Mouse (Mus musculus) kidney, postnatal 14 days (tissue): ENCODE measurements around the gene Ntrk3.

Source experiments
- DNase-seq: peaks from one replicate; pipeline ENCODE4 v3.0.0; 2022; ENCODE audit warnings: mixed read lengths

Gene Ntrk3

GRCm38 (mm10) chr7:78433617-78434144 is 304.1 kb downstream of the Ntrk3 start:
- DNase-seq, result no peak

- DNase-seq, result no peak
These were observed 306.2 kb downstream of the Ntrk3 start for GRCm38 (mm10) chr7:78431611-78432010.

- no peak for DNase-seq
These were observed 325.6 kb downstream of the Ntrk3 start for GRCm38 (mm10) chr7:78412172-78412571.

GRCm38 (mm10) chr7:78409970-78410369 is 327.8 kb downstream of the Ntrk3 start:
- DNase-seq, result no peak

- DNase-seq, result no peak
These were observed 331.0 kb downstream of the Ntrk3 start for GRCm38 (mm10) chr7:78406641-78407291.

GRCm38 (mm10) chr7:78404481-78404880 is 333.3 kb downstream of the Ntrk3 start:
- DNase-seq, result no peak

- no peak for DNase-seq
These were observed 335.3 kb downstream of the Ntrk3 start for GRCm38 (mm10) chr7:78402495-78402894.

- no peak for DNase-seq
These were observed 337.6 kb downstream of the Ntrk3 start for GRCm38 (mm10) chr7:78400219-78400618.

GRCm38 (mm10) chr7:78398377-78398776 is 339.4 kb downstream of the Ntrk3 start:
- no peak for DNase-seq

GRCm38 (mm10) chr7:78397215-78397614 is 340.6 kb downstream of the Ntrk3 start:
- DNase-seq, result no peak

GRCm38 (mm10) chr7:78390019-78390418 is 347.8 kb downstream of the Ntrk3 start:
- no peak for DNase-seq

- no peak for DNase-seq
These were observed 349.7 kb downstream of the Ntrk3 start for GRCm38 (mm10) chr7:78388101-78388500.

GRCm38 (mm10) chr7:78385971-78386370 is 351.8 kb downstream of the Ntrk3 start:
- DNase-seq, result no peak

GRCm38 (mm10) chr7:78384111-78384510 is 353.7 kb downstream of the Ntrk3 start:
- no peak for DNase-seq

GRCm38 (mm10) chr7:78382126-78382525 is 355.7 kb downstream of the Ntrk3 start:
- no peak for DNase-seq

GRCm38 (mm10) chr7:78379784-78380183 is 358.0 kb downstream of the Ntrk3 start:
- no peak for DNase-seq

GRCm38 (mm10) chr7:78378306-78378705 is 359.5 kb downstream of the Ntrk3 start:
- no peak for DNase-seq

GRCm38 (mm10) chr7:78376875-78377274 is 360.9 kb downstream of the Ntrk3 start:
- no peak for DNase-seq

- DNase-seq, result no peak
These were observed 376.2 kb downstream of the Ntrk3 start for GRCm38 (mm10) chr7:78361341-78362309.

GRCm38 (mm10) chr7:78347464-78347863 is 390.3 kb downstream of the Ntrk3 start:
- no peak for DNase-seq

- DNase-seq, result no peak
These were observed 404.4 kb downstream of the Ntrk3 start for GRCm38 (mm10) chr7:78333422-78333821.

- DNase-seq, result no peak
These were observed 409.5 kb downstream of the Ntrk3 start for GRCm38 (mm10) chr7:78328301-78328700.

- no peak for DNase-seq
These were observed 411.6 kb downstream of the Ntrk3 start for GRCm38 (mm10) chr7:78326185-78326584.

- DNase-seq, result no peak
These were observed 419.2 kb downstream of the Ntrk3 start for GRCm38 (mm10) chr7:78318640-78319039.
